Mouse (Mus musculus) cerebellum, postnatal 10 days (tissue): Measurements from ENCODE around the gene Hist1h2bn.

Source experiments
- DNase-seq, 2 experiments: peaks; one replicate each; pipeline ENCODE4 v3.0.0; 2021; ENCODE audit warnings: mixed read lengths in 2 of 2

Gene Hist1h2bn

GRCm38 (mm10) chr13:21729544-21729943 is 24.4 kb upstream of the Hist1h2bn start:
- no peak for DNase-seq

GRCm38 (mm10) chr13:21733466-21733865 is 20.5 kb upstream of the Hist1h2bn start:
- DNase-seq, result peak; percentile 28 to 31

DNA sequence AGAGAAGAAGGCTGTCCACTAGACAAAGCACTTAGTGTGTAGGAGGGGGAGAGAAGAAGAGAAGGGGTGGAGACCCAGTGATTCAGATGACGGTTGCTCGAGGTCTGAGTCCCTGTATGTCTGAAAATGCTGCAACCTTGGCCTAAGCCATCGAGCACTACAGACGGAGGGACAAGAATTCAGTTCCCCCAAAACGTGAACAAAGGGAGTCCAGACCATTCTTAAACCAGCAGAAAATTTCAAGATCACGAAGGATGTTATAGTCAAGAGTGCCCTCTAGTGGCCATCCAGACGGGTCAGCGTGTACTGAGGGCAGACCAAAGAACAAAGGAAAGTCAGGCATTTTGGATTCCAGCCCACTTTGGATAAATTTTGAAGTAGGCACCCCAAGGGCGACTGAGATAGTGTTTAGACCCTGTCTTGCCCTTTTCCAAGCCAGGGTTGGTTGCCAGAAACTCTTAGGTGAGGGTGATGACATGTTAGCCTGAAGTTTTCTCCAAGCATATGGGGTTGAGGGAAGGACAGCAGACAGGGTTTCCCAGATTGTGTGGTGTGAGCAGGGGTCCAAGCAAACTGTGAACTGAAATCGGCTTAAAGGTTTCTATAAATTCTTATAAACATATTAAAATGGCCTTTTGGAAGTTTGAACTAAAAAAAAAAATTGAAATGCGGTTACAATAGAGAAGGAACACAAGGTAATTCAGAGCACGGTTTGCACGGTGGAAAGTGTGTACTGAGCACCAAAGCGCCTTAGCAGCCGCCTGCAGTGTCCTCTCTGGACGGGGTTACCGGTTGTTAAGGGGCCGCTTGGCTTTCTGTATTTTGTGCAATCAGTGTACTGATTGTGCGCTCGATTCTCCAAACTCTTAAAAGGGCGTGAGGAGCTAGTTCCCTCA is 19.7 kb upstream of the Hist1h2bn start:
- peak; percentile 91 to 96 for DNase-seq

- peak; percentile 91 to 93 for DNase-seq
These were observed 18.8 kb upstream of the Hist1h2bn start, which contains the start of gene Hist1h4j for GRCm38 (mm10) chr13:21734906-21735767. Gene Hist1h4j (plus strand): TSS chr13:21735064.

DNA sequence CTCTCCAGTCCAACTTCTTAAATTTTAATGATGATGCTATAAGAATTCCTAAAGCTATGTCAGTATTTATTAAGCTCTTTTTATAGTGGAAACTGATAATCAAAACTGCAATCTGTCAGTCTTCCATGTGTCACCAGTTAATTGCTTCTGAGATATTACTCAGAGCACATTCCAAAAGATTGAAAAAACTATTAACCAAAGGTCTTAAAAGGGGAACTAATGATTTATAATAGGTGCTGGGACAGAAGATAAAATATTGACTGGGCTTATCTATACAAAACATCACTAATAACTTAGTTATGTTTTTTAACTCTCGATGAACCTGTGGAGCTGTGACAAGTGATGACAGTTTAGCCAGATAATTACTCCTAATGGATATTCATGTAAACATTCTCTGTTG is 8.9 kb upstream of the Hist1h2bn start:
- no peak for DNase-seq

DNA sequence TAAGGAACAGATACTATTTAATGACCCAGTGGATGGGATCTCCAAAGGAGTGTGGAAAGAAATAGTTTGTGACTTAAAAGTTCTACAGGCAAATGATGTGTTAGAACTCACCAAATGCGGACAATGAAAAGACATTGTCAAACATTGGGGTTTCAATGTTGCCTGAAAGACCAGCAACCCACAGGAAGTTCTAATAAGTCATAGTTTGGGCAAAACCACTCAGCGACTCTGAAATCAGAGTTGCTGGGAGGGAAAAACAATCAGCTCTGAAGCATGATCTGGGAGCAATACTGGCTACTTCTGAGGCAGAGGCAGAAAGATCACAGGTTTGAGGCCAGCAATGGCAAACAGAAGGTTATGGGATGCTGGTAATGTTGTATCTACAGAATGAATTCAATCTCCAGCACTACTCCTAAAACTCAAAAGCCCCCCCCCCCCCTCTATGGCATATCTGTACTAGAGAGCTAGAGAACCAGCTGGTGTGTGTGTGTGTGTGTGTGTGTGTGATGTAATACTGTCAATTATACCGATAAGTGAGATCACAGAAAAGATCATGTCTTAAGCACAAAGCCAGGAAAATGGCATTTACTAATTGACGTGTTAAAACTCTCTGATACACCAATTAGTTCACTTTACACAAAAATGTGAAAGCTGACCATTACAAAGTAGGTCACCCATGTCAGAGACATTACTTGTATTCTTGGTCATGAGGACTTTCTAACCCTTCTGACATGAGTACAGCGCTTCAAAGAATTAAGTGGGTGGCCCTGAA is 4.3 kb upstream of the Hist1h2bn start:
- DNase-seq, result peak in 1 of 2 experiments; percentile 10

DNA sequence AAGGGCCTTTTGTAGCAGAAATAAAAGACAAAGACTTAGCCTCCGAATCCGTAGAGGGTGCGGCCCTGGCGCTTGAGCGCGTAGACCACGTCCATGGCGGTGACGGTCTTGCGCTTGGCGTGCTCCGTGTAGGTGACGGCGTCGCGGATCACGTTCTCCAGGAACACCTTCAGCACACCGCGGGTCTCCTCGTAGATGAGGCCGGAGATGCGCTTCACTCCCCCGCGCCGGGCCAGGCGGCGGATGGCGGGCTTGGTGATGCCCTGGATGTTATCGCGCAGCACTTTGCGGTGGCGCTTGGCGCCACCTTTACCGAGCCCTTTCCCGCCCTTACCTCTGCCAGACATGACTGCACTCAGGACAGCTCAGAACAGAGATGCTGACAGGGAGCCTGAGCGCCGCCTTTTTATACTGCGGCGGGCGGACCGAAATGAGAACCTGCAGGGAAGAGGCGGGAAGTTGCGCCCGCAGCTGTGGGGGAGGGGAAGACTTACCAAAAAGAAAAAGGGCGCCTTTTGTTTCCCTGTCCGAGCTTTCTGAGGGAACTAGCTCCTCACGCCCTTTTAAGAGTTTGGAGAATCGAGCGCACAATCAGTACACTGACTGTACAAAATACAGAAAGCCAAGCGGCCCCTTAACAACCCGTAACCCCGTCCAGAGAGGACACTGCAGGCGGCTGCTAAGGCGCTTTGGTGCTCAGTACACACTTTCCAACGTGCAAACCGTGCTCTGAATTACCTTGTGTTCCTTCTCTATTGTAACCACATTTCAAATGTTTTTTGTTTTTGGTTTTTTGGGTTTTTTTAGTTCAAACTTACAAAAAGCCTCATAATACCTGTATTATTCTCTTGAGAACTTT is 3.5 kb upstream of the Hist1h2bn start, which contains the start of gene Hist1h4k:
Hist1h4k (minus strand) TSS at position 347 of the 859 bp plus-strand sequence.
- peak; percentile 98 for DNase-seq

DNA sequence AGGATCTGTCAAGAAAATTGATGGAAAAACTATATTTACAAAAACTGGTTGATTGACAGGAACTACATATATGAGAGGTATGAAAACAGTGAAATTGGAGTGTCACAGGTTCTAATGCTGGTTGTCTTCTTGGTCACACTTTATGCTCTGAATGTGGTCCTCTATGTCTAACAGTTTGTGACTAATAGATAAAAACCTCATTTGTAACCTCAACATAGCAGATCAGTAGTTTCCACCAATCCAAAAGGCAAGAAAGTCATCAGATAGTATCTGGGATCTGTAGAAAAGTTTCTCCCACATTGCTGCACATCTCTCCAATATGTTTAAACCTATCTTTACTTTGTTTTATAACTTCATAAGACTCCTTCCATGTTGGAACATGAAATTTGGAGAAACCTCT is 2.5 kb upstream of the Hist1h2bn start:
- DNase-seq, result no peak

GRCm38 (mm10) chr13:21751827-21752226 is 2.1 kb upstream of the Hist1h2bn start:
- DNase-seq, result no peak

GRCm38 (mm10) chr13:21752356-21752755 is 1.6 kb upstream of the Hist1h2bn start:
- DNase-seq, result no peak

DNA sequence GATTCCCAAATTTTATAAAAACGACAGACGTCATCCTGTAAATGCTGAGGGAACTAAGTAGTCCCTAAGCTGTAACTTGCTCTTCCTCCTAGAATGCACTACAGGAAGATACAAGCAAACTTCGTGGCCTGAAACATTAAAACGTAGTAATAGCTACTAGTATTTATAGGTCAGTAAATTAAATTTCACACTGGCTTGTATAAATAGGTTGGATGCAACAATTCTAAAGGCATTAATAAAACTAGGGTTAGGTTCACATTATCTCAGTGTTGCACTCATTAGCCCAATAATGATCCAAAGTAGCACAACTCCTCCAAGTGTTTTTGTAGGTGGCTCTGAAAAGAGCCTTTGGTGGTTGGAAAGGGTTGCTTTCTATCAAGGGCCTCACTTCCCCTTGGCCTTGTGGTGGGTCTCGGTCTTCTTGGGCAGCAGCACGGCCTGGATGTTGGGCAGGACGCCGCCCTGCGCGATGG is 836 bp upstream of the Hist1h2bn start:
- no peak for DNase-seq

GRCm38 (mm10) chr13:21754294-21755001 is 525 bp downstream of the Hist1h2bn start:
- DNase-seq, result peak; percentile 57

DNA sequence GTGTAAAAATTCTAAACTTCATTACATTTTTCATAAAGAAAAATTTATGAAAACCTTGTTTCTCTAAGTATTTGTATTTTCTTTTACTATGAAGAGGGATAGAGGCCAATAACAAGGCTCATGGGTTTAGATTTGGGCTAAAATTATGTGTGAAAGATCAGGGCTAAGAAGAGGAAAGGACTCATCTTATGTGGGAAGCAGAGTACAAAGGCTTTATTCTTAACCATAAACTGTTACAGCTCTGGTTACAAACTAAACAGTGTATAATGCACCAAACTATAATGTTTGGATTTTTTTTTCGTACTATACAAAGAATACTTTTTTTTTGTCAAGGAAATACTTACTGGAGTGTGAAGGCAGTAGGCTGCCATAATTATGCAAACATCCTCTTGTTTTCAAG is 1.8 kb downstream of the Hist1h2bn start:
- no peak for DNase-seq

DNA sequence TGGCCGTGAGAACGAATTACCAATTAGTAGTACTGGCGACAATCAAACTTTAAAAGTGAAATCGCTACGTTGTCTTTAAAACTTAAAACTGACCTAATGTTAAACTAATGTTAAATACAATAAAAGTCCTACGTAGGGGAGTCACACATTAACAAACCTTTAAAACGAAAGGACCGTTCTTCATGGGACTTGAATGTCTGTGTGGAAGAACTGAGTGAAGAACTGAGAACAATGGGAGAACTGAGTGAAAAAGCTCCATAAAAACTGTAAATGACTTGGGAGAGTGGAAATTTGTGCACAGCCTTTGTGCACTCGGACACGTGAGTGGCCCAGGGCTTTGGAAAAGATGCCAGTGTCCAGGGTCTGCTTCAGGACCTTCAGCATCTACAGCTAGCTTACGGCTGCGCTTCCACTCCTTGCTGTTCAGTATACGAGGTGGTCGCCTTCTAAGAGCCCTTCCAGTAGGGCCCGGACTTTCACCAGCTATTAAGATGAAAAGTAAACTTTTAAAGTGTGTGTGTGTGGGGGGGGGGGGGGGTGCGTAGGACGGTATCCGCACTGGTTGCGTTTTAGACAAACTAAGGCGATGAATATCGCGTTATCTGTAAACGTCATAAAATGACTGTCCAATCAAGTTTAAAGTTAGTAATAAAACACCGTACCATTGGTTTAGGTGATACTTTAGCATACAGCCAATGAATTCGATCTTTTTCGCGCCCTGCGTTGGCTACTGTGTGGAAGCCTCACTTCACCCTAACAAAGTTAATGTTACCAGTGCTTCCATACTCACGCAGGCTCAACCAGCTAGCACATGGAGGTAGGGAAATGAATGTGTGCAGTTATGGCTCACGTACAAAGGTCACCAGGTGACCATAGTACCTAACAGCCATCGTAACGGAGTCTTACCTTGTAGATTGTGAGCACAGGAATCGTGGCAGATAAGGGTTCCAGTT is 25.2 kb downstream of the Hist1h2bn start:
- DNase-seq, result peak; percentile 77 to 82

DNA sequence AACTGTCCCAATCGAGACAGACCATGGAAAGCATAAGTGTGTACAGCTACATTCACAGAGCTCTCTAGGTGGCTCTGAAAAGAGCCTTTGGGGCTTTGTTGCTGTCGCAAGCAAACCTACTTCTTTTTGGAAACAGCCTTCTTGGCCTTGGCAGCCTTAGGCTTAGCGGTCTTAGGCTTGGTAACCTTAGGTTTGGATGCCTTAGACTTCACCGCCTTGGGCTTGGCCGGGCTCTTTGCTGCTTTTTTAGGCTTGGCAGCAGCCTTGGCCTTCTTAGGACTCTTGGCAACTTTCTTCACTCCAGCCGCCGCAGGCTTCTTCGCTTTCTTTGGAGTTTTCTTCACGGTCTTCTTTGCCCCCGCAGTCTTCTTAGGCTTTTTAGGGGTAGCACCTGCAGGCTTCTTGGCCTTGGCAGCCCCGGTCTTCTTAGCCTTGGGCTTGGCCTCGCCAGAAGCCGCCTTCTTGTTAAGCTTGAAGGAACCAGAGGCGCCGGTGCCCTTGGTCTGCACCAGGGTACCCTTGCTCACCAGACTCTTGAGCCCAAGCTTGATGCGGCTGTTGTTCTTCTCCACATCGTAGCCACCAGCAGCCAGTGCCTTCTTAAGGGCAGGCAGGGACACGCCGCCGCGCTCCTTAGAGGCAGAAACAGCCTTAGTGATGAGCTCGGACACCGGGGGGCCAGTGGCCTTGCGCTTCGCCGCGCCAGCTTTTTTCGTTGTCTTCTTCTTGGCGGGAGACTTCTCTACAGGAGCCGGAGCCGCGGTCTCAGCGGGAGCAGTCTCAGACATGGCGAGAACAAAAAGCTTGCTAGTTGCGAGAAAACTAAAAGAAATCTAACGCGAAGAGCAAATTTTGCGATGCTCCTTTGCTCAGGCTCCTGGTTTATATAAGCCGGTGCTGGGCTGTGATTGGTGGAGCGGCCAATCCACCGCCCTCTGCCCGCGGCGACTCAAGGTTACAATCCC is 26.1 kb downstream of the Hist1h2bn start, which contains the start of gene Hist1h1b:
Hist1h1b (minus strand) TSS at position 859 of the 965 bp plus-strand sequence.
- DNase-seq, result peak; percentile 70 to 71

- DNase-seq, result no peak
These were observed 27.2 kb downstream of the Hist1h2bn start for GRCm38 (mm10) chr13:21781021-21781555.

DNA sequence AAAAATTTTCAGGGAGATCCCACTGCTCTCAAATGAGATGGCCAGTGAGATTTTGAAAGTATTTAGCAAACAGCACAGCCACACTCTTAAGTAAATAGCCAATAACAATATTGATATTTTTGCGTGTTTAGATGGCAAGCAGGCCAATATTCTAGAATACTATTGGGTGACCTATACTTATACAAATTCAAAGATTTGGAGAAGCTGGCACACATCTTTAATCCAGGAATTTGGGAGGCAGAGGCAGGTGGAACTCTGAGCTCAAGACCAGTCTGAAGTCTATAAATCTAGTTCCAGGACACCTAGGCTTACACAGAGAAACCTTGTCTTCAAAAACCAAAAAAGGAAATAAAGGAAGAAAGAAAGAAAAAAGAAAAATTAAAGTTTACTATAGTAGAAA is 27.7 kb downstream of the Hist1h2bn start:
- DNase-seq, result no peak
